Mouse (Mus musculus): ENCODE measurements at regions not wholly inside any gene's neighbourhood (a gene's known extent, or its start where the extent isn't known, plus 50 kb on each side); places are given as distances from the start of the nearest gene placed in this dataset.

DNA sequence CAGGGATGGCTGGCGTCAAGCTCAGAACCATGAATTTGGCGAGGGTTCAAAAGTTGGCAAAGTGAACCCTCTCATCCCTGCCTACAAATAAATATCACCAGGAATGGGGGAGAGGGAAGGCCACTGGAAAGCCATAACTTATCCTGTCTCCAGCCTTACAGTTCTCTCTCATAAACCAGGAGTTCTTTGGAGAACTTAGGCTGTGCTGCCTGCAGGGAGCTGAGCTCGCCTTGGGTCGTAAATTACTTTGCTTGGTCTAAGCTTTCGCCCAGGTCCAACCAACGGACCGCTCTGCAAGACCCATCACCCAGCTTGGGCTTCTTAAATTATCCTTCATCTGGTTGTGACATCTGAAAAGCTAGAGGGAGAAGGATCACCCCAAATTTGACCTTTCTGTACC is 315.8 kb upstream of the Npvf start:
- Histone ChIP-seq H3K9me3 (no peaks in the 10 kb centered on the region), H3K27ac (no peak overlapping the region), H3K36me3 (replicated peaks) (no peaks in the 10 kb centered on the region), H3K9ac (no peak overlapping the region), H3K4me2 (no peak overlapping the region), H3K4me3 (no peak overlapping the region), H3K4me1 (no peaks in the 10 kb centered on the region), H3K27me3 (replicated peaks) (no peaks in the 10 kb centered on the region)
- no peak for ATAC-seq (replicated peaks)
- WGBS, result 90% methylated on average over 7 of the region's 7 CpGs

DNA sequence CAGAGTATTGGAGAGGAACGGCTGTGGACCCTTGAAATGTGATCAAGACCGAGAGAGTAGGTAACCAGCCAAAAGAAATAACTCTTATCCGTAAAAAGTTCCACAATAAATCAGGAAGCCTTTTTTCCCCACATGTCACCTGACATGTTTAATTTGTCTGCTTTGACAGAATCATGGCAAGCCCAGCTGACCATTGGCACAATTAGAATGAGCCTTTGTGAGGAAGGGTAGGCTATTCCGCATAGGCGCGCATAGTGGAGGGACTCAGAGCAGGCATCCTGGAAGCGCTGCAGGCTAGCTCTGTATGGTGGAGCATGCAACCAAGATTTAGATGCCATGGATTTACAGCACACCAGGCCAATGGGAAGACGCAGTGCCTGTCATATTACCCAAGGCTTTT is 316.5 kb upstream of the Npvf start:
- Histone ChIP-seq H3K4me3 (no peak overlapping the region), H3K27ac (no peak overlapping the region), H3K27me3 (replicated peaks) (no peaks in the 10 kb centered on the region), H3K4me2 (no peak overlapping the region), H3K9ac (no peak overlapping the region), H3K36me3 (replicated peaks) (no peaks in the 10 kb centered on the region), H3K9me3 (no peaks in the 10 kb centered on the region), H3K4me1 (no peaks in the 10 kb centered on the region)
- 85% methylated on average over 8 of the region's 8 CpGs for WGBS
- ATAC-seq (replicated peaks), result no peak

DNA sequence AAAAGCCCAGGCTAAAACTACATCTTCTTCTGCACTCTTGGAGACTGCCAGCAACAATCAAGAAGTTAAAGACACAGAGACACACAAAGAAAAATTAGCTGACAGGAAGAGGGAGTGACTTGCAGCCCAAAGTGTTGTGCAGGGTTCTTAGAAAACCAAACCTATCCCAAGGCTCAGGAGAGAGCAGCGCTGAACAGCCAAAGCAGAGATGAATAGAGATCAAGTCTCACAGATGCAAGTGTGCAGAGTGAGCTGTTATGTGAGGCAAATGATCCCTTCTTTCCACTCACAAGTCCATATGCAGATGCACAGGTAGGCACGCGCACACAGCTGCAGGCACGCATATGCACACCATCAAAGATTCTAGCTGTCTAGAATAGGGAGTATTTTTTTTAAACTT is 318.0 kb upstream of the Npvf start:
- no peak overlapping the region for H3K9ac ChIP-seq
- H3K4me2 ChIP-seq, result no peak overlapping the region
- H3K36me3 ChIP-seq (replicated peaks), result no peaks in the 10 kb centered on the region
- ATAC-seq (replicated peaks), result no peak
- no peak overlapping the region for H3K27ac ChIP-seq
- 81% methylated on average over 4 of the region's 4 CpGs for WGBS
- H3K4me3 ChIP-seq, result no peak overlapping the region
- H3K27me3 ChIP-seq (replicated peaks), result no peaks in the 10 kb centered on the region
- H3K9me3 ChIP-seq, result no peaks in the 10 kb centered on the region
- H3K4me1 ChIP-seq, result no peaks in the 10 kb centered on the region

DNA sequence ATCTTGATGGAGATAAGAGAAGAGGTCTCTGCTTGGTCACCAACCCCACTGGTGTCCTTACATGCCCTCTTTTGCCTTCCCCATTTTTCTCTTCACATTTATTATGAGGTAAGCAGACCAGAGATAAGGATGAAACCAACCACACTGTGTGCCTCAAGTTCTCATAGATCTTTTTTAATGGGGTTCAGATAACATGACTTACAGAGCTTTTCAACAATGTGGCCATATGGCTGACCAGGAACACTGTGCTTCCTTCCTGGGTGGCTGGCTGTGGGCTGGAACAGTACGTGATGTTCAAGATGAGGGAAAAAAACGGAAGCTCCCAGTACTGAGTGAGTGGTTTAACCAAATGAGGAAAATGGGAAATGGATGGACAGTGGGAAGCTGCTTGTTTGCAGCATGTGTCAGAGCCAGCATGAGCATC is 319.0 kb upstream of the Npvf start:
- 95% methylated on average over 2 of the region's 2 CpGs for WGBS

DNA sequence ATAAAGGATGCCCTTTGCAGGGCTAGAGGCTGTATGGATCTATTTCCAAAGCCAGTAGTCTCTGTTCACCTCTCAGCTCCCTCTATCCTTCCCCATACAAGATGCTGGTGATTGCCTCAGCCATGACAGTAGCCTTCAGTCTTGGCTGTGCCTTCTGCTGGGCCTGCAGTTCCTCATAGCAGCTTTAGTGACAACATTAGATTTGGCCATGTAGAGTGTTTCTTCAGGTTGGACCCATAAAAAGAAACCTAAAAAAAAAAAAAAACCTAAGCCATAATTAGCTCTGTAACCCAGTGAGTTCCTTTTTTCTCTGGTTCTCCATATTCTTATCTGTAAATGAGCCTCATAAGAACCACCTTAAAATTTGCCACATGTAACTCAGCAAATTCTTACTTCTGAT is 319.6 kb upstream of the Npvf start:
- Histone ChIP-seq H3K4me1 (no peaks in the 10 kb centered on the region), H3K9me3 (no peaks in the 10 kb centered on the region), H3K9ac (no peak overlapping the region), H3K4me3 (no peak overlapping the region), H3K27ac (no peak overlapping the region), H3K27me3 (replicated peaks) (no peaks in the 10 kb centered on the region), H3K36me3 (replicated peaks) (no peaks in the 10 kb centered on the region), H3K4me2 (no peak overlapping the region)
- ATAC-seq (replicated peaks), result no peak

More for the DNA sequence above, 319.0 kb upstream of the Npvf start:
- no peaks in the 10 kb centered on the region for H3K27me3 ChIP-seq (replicated peaks)
- H3K27ac ChIP-seq, result no peak overlapping the region
- no peak overlapping the region for H3K9ac ChIP-seq
- H3K4me2 ChIP-seq, result no peak overlapping the region
- no peak overlapping the region for H3K4me3 ChIP-seq
- H3K36me3 ChIP-seq (replicated peaks), result no peaks in the 10 kb centered on the region
- no peaks in the 10 kb centered on the region for H3K4me1 ChIP-seq
- ATAC-seq (replicated peaks), result no peak
- H3K9me3 ChIP-seq, result no peaks in the 10 kb centered on the region

DNA sequence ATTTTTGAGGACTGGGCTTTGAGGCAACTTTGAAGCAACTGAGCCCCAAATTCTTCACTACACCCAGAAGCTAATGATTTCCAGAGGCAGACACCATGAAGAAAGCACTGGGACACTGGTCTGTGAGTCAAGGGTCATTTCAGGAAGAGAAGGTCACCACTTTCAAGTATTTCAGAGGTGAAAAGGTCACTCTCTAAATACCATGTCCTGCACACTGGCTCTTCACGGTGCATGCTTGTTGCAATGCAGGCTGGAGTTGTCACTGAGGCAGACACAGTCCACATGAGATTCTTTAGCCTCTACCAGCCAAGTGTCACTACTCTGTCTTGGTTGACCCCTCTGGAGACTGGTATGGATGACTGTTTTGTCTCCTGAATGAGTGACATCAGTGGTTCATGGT is 320.7 kb upstream of the Npvf start:
- Histone ChIP-seq H3K4me3 (no peak overlapping the region), H3K27me3 (replicated peaks) (no peaks in the 10 kb centered on the region), H3K9ac (no peak overlapping the region), H3K9me3 (no peaks in the 10 kb centered on the region), H3K4me1 (no peaks in the 10 kb centered on the region), H3K36me3 (replicated peaks) (no peaks in the 10 kb centered on the region), H3K4me2 (no peak overlapping the region), H3K27ac (no peak overlapping the region)
- 11% methylated on average over 1 of the region's 1 CpGs for WGBS
- ATAC-seq (replicated peaks), result no peak

DNA sequence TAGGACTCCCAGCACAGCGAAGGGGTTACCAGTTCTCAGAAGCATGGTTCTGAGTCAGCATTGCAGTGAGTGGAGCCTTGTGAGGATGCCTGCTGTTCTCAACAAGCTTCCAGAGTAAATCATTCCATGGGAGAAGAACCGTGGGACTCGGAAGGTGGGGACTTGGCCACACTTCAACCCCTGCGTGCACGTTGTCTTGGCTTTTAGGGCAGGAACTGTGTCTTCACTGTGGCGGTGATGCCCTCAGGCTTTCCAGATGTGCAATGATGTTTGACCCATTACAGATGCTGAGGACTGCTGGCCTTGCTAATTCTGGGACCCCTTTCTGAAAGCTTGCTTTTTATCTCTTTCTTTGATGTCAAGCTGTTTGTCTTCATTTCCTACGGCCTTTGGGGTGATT is 322.7 kb upstream of the Npvf start:
- H3K9me3 ChIP-seq, result no peaks in the 10 kb centered on the region
- 0 out of 2 replicates have a peak, but pooled peaks cover 5% of the 10 kb centered on the region for H3K4me1 ChIP-seq
- H3K27me3 ChIP-seq (replicated peaks), result no peaks in the 10 kb centered on the region
- ATAC-seq (replicated peaks), result no peak
- no peaks in the 10 kb centered on the region for H3K36me3 ChIP-seq (replicated peaks)
- WGBS, result 58% methylated on average over 7 of the region's 7 CpGs
- H3K9ac ChIP-seq, result no peak overlapping the region
- no peak overlapping the region for H3K4me3 ChIP-seq
- H3K27ac ChIP-seq, result no peak overlapping the region
- no peak overlapping the region for H3K4me2 ChIP-seq

DNA sequence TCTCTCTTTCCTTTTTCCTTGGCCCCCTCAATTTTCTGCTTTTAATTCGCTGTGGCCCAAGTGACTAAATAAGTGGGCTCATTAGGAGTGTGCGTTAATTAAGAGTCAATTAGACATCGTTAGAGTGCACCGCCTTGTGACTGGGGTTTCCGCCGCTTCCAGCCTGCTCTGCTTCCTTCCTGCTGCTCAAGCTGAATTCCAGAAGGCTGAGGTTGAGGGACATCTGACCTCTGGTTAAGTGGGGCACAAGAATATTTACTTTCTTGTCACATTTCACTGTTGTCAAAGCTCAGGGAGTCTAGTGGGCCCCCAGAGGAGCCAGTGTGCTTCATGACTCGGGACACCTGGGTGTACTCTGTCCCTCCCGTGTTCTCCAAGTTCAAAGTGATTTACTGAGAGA is 323.1 kb upstream of the Npvf start:
- Histone ChIP-seq H3K27me3 (replicated peaks) (no peaks in the 10 kb centered on the region), H3K4me2 (no peak overlapping the region), H3K4me1 (0 out of 2 replicates have a peak, but pooled peaks cover 5% of the 10 kb centered on the region), H3K27ac (no peak overlapping the region), H3K36me3 (replicated peaks) (no peaks in the 10 kb centered on the region), H3K9me3 (no peaks in the 10 kb centered on the region), H3K9ac (no peak overlapping the region), H3K4me3 (no peak overlapping the region)
- no peak for ATAC-seq (replicated peaks)
- WGBS, result 45% methylated on average over 8 of the region's 8 CpGs

DNA sequence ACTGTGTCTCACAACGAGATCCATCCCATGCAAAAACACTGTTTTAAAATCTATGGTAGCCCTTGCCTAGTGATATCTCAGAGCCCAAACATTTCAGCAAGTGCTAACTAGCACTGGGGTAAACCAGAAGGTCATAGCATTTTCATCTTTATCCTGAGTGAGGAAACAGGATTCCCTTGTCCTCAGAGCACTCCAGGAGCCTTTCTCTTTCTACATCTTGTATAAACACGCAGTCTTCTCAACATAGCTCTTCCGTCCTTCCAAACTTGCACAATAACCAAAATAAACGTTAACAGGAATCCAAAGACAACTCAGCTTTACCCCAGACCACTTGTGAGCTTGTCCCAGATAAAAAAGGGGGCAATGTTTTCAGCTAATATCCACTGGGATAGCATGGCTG is 323.8 kb upstream of the Npvf start:
- no peak for ATAC-seq (replicated peaks)
- 83% methylated on average over 4 of the region's 4 CpGs for WGBS
- H3K9ac ChIP-seq, result no peak overlapping the region
- H3K9me3 ChIP-seq, result no peaks in the 10 kb centered on the region
- H3K4me2 ChIP-seq, result no peak overlapping the region
- no peak overlapping the region for H3K4me3 ChIP-seq
- no peaks in the 10 kb centered on the region for H3K27me3 ChIP-seq (replicated peaks)
- no peaks in the 10 kb centered on the region for H3K36me3 ChIP-seq (replicated peaks)
- H3K27ac ChIP-seq, result no peak overlapping the region
- 0 out of 2 replicates have a peak, but pooled peaks cover 10% of the 10 kb centered on the region for H3K4me1 ChIP-seq

DNA sequence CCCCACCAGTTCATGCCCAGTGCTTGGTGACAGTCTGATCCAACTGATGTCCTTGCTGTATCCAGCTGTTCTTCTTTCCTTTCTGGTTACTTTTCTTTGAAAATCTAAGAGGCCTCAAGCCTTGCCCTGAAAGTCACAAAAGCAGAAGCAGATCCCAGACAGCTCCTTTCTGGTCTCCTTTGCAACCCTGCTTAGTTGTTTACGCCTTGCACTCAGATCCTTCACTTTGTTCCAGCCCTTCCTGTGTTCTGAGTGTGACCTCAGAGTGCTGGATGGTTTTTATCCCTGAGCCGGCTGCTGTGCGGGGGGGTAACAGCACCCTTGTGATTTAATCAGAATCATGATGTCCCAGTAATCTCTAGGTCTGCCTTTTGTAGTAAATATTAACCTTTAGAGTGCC is 324.3 kb upstream of the Npvf start:
- 38% methylated on average over 3 of the region's 3 CpGs for WGBS
- no peak overlapping the region for H3K9ac ChIP-seq
- H3K27ac ChIP-seq, result no peak overlapping the region
- H3K36me3 ChIP-seq (replicated peaks), result no peaks in the 10 kb centered on the region
- ATAC-seq (replicated peaks), result no peak
- no peak overlapping the region for H3K4me2 ChIP-seq
- peaks cover 14% of the 10 kb centered on the region; the same call in 1 of the 2 replicates for H3K4me1 ChIP-seq
- no peak overlapping the region for H3K4me3 ChIP-seq
- H3K9me3 ChIP-seq, result no peaks in the 10 kb centered on the region
- no peaks in the 10 kb centered on the region for H3K27me3 ChIP-seq (replicated peaks)

DNA sequence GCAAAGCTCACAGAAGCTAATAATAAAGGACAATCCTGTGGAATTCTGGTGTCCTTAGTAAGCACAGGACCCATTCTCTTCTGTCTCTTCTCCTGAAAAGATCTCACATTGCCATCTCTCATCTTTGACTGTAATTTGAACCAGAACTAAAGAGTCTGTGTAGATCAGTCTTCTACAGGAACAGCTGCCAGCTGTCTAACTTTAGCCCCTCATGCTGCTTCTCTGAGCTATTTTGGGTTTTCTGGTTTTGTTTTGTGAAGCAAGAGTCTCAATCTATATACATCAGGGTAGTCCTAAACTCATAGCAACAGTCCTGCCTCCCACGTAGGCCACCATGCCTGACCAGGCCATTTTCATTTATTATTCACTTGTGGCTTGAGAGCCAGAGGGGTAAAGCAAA is 325.5 kb upstream of the Npvf start:
- no peaks in the 10 kb centered on the region for H3K9me3 ChIP-seq
- WGBS, result 82% methylated on average over 1 of the region's 1 CpGs
- no peaks in the 10 kb centered on the region for H3K36me3 ChIP-seq (replicated peaks)
- peaks cover 26% of the 10 kb centered on the region for H3K4me1 ChIP-seq
- H3K27ac ChIP-seq, result no peak overlapping the region
- H3K4me2 ChIP-seq, result no peak overlapping the region
- H3K27me3 ChIP-seq (replicated peaks), result no peaks in the 10 kb centered on the region
- H3K9ac ChIP-seq, result no peak overlapping the region
- no peak overlapping the region for H3K4me3 ChIP-seq
- ATAC-seq (replicated peaks), result no peak

DNA sequence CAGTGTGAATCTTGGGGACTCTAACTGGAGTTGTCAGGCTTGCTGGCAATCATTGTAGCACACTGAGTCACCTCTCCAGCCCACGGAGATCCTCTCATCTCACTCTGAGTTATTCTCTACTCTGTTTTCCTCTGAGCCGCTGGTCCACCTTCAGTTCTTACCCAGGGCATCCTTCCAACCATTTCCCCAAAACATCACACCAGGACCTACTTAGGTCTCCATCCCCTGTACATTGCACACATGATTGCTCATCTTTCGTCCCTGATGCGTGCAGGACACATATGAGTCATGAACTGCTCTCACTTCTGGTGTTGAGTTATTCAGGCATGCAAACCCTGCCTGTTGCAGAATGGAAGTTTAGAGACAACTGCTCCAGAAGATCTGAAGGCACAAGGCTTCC is 326.1 kb upstream of the Npvf start:
- no peak overlapping the region for H3K9ac ChIP-seq
- ATAC-seq (replicated peaks), result no peak
- peaks cover 31% of the 10 kb centered on the region for H3K4me1 ChIP-seq
- 87% methylated on average over 4 of the region's 4 CpGs for WGBS
- no peaks in the 10 kb centered on the region for H3K27me3 ChIP-seq (replicated peaks)
- H3K4me3 ChIP-seq, result no peak overlapping the region
- H3K36me3 ChIP-seq (replicated peaks), result no peaks in the 10 kb centered on the region
- H3K4me2 ChIP-seq, result no peak overlapping the region
- no peak overlapping the region for H3K27ac ChIP-seq
- no peaks in the 10 kb centered on the region for H3K9me3 ChIP-seq

DNA sequence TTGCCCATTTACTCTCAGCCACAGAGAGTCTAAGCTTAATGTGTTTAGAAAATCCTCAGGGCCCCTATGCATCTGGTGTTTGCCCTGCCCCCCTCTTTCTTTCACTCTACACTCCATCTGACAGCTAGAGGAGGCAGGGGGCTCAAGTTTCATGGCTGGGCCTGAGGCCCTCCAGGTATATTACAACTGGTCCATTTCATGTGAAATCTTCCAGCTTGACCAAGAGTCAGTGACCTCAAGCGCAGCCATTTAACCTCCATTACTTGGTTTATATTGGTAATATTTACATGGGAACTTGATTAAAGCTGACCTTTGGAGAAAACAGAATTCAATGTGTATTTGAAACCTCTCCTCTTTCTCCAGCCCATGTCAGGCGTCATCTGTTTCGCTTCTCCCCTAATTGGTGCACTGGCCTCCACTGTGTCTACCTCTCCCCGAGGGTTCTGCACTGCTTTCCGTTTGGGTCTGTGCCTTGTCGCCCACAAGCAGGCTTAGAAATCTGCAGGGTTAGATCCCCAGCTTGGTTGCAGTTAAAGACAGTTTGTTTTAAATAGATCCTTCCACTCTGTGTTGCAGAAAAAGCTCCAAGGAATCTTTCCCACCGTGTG is 327.6 kb upstream of the Npvf start:
- no peaks in the 10 kb centered on the region for H3K36me3 ChIP-seq (replicated peaks)
- H3K27me3 ChIP-seq (replicated peaks), result no peaks in the 10 kb centered on the region
- H3K27ac ChIP-seq, result no peak overlapping the region
- ATAC-seq (replicated peaks), result no peak
- 52% methylated on average over 7 of the region's 7 CpGs for WGBS
- H3K4me1 ChIP-seq, result peaks cover 37% of the 10 kb centered on the region
- no peak overlapping the region for H3K9ac ChIP-seq
- no peaks in the 10 kb centered on the region for H3K9me3 ChIP-seq
- no peak overlapping the region for H3K4me2 ChIP-seq
- H3K4me3 ChIP-seq, result no peak overlapping the region

All from midbrain, embryonic 15.5 days (tissue).